Mouse (Mus musculus) cerebellum, adult 18-20 months (tissue): ENCODE measurements around the gene Dync1h1.
A peak's percentile ranks its signal among the peaks of the same experiment; 100 is the strongest.

Experiments used
- DNase-seq, 2 experiments: peaks; one replicate each; pipeline ENCODE4 v3.0.0; 2021

Dync1h1 gene

GRCm38 (mm10) chr12:110601241-110602218 lies at the start of gene Dync1h1:
Gene Dync1h1, plus strand, starts transcription at chr12:110601452.
- DNase-seq = peak; percentile 94 to 97

GRCm38 (mm10) chr12:110552113-110552512 lies 49.1 kb upstream of the Dync1h1 start:
- no peak for DNase-seq

- DNase-seq = no peak
These were observed 47.9 kb upstream of the Dync1h1 start for GRCm38 (mm10) chr12:110553362-110553761.

GRCm38 (mm10) chr12:110555536-110556240 lies 45.6 kb upstream of the Dync1h1 start:
- DNase-seq = no peak

- no peak for DNase-seq
These were observed 44.2 kb upstream of the Dync1h1 start for GRCm38 (mm10) chr12:110556861-110557628.

- DNase-seq = no peak
These were observed 43.1 kb upstream of the Dync1h1 start for GRCm38 (mm10) chr12:110558175-110558574.

GRCm38 (mm10) chr12:110563383-110563782 lies 37.9 kb upstream of the Dync1h1 start:
- no peak for DNase-seq

GRCm38 (mm10) chr12:110564848-110565247 lies 36.4 kb upstream of the Dync1h1 start:
- no peak for DNase-seq

- DNase-seq = no peak
These were observed 34.9 kb upstream of the Dync1h1 start for GRCm38 (mm10) chr12:110566366-110566765.

- no peak for DNase-seq
These were observed 30.2 kb upstream of the Dync1h1 start for GRCm38 (mm10) chr12:110571050-110571449.

GRCm38 (mm10) chr12:110572351-110572750 lies 28.9 kb upstream of the Dync1h1 start:
- no peak for DNase-seq

GRCm38 (mm10) chr12:110573635-110574034 lies 27.6 kb upstream of the Dync1h1 start:
- no peak for DNase-seq

GRCm38 (mm10) chr12:110575926-110576325 lies 25.3 kb upstream of the Dync1h1 start:
- DNase-seq = no peak

- DNase-seq = no peak
These were observed 22.9 kb upstream of the Dync1h1 start for GRCm38 (mm10) chr12:110578333-110578732.

GRCm38 (mm10) chr12:110588622-110589021 lies 12.6 kb upstream of the Dync1h1 start:
- no peak for DNase-seq

GRCm38 (mm10) chr12:110590804-110591259 lies 10.4 kb upstream of the Dync1h1 start:
- no peak for DNase-seq

GRCm38 (mm10) chr12:110591260-110591883 lies 9.9 kb upstream of the Dync1h1 start:
- DNase-seq = peak; percentile 99

- DNase-seq = peak; percentile 75 to 80
These were observed 2.7 kb upstream of the Dync1h1 start for GRCm38 (mm10) chr12:110598527-110598926.

- DNase-seq = no peak
These were observed 1.5 kb upstream of the Dync1h1 start for GRCm38 (mm10) chr12:110599791-110600190.

GRCm38 (mm10) chr12:110600225-110600991 lies 844 bp upstream of the Dync1h1 start:
- no peak for DNase-seq

GRCm38 (mm10) chr12:110606161-110606560 lies 4.9 kb downstream of the Dync1h1 start:
- DNase-seq = no peak

- DNase-seq = no peak
These were observed 5.4 kb downstream of the Dync1h1 start for GRCm38 (mm10) chr12:110606676-110607075.
